Mouse (Mus musculus): ENCODE results near the gene Fam189a2.

The Fam189a2 gene

GRCm38 (mm10) chr19:23960831-23961447, 69.9 kb downstream of the Fam189a2 start:
- ChIA-PET CTCF (interaction anchor here (0.6 to 2.9 kb wide), 17 partner anchors 15 to 610 kb away, joined by 3 to 13 read pairs (median 4); partner anchors contain the start of gene Apba1 (in 1 of the 4)), POLR2A (interaction anchor here (0.7 to 1.4 kb wide), 6 partner anchors 15 to 203 kb away, joined by 3 to 5 read pairs (median 3); partner anchors contain the start of gene Apba1 (in 1 of the 4))

GRCm38 (mm10) chr19:23960275-23960674, 70.5 kb downstream of the Fam189a2 start:
- POLR2A ChIA-PET: interaction anchor here in 3 of 4 experiments (0.6 to 1.0 kb wide), 4 partner anchors 61 to 1044 kb away, joined by 3 read pairs; partner anchors contain the start of gene Apba1 (in 1 of the 3)

GRCm38 (mm10) chr19:23959870-23960269, 70.9 kb downstream of the Fam189a2 start:
- POLR2A ChIA-PET: interaction anchor here in 2 of 4 experiments (0.6 to 1.0 kb wide), 5 partner anchors 61 to 1044 kb away, joined by 3 to 4 read pairs (median 3); partner anchors contain the start of gene Apba1 (in 1 of the 2)
- CTCF ChIA-PET: interaction anchor here in 3 of 4 experiments (0.6 to 2.9 kb wide), 20 partner anchors 8 to 481 kb away, joined by 3 to 10 read pairs (median 4); partner anchors contain the start of gene Apba1 (in 1 of the 3)

More at GRCm38 (mm10) chr19:23960275-23960674, 70.5 kb downstream of the Fam189a2 start:
- CTCF ChIA-PET: interaction anchor here in 3 of 4 experiments (0.6 to 2.9 kb wide), 13 partner anchors 14 to 394 kb away, joined by 3 to 10 read pairs (median 5); partner anchors contain the start of gene Apba1 (in 1 of the 3)

DNA sequence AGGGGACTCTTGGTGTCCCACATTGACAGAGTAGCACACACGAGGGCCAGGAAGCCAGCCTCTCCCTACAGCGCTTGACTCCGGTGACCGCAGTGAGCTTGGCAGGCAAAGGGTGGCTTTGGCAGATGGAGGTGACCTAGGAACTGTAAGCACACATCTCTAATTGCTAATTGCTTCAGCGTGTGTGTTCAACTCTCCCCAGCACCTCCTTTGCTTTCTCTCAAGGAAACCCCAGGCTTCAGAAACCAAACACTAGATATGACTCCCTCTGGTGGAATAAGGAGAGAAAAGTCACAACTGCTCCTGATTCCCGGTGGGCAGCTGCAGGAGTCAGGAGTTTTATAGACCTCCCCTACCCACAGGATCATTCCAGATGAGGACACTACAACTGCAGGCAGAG, 71.9 kb downstream of the Fam189a2 start:
- POLR2A ChIA-PET: interaction anchor here in 1 of 4 experiments (0.6 to 2.0 kb wide), 3 partner anchors 9 to 235 kb away, joined by 3 to 5 read pairs (median 4); no protein-coding TSS in a partner anchor
- CTCF ChIA-PET: interaction anchor here (0.6 to 2.9 kb wide), 13 partner anchors 9 to 1428 kb away, joined by 3 to 10 read pairs (median 3); partner anchors contain the start of gene Apba1 (in 1 of the 4)

GRCm38 (mm10) chr19:23957563-23957962, 73.3 kb downstream of the Fam189a2 start:
- ChIA-PET CTCF (interaction anchor here in 2 of 4 experiments (1.4 to 2.8 kb wide), 4 partner anchors 11 to 200 kb away, joined by 5 to 10 read pairs (median 8); partner anchors contain the start of gene Apba1 (in 2 of the 2)), POLR2A (interaction anchor here in 3 of 4 experiments (0.9 to 3.4 kb wide), 16 partner anchors 10 to 882 kb away, joined by 3 to 22 read pairs (median 6); partner anchors contain the start of genes Apba1 (in 1 of the 3), Fam189a2 (in 1 of the 3), Fxn (in 1 of the 3) and Tjp2 (in 1 of the 3))

GRCm38 (mm10) chr19:23956299-23956975, 74.4 kb downstream of the Fam189a2 start:
- POLR2A ChIA-PET: interaction anchor here (0.5 to 3.4 kb wide), 77 partner anchors 8 to 1679 kb away, joined by 3 to 22 read pairs (median 4); partner anchors contain the start of genes Fam189a2 (in 3 of the 4), Apba1 (in 1 of the 4), Fxn (in 1 of the 4) and Klf9 (in 1 of the 4)
- CTCF ChIA-PET: interaction anchor here in 3 of 4 experiments (0.5 to 2.8 kb wide), 20 partner anchors 9 to 509 kb away, joined by 3 to 10 read pairs (median 4); partner anchors contain the start of genes Apba1 (in 2 of the 3) and Mamdc2 (in 1 of the 3)

- CTCF ChIA-PET: interaction anchor here in 2 of 4 experiments (0.6 to 2.8 kb wide), 5 partner anchors 10 to 326 kb away, joined by 3 to 10 read pairs (median 3); partner anchors contain the start of gene Apba1 (in 1 of the 2)
- POLR2A ChIA-PET: interaction anchor here in 3 of 4 experiments (0.5 to 3.4 kb wide), 29 partner anchors 8 to 820 kb away, joined by 3 to 22 read pairs (median 5); partner anchors contain the start of genes Apba1 (in 1 of the 3), Fam189a2 (in 1 of the 3), Fxn (in 1 of the 3) and Klf9 (in 1 of the 3)
These were observed 75.4 kb downstream of the Fam189a2 start for GRCm38 (mm10) chr19:23955461-23955860.

GRCm38 (mm10) chr19:23948301-23949000, 82.4 kb downstream of the Fam189a2 start:
- ChIA-PET CTCF (interaction anchor here in 3 of 4 experiments (0.6 to 1.5 kb wide), 4 partner anchors 11 to 190 kb away, joined by 3 to 6 read pairs (median 3); no protein-coding TSS in a partner anchor), POLR2A (interaction anchor here in 3 of 4 experiments (0.6 to 2.2 kb wide), 7 partner anchors 8 to 157 kb away, joined by 3 to 8 read pairs (median 3); no protein-coding TSS in a partner anchor)

- ChIA-PET CTCF (interaction anchor here in 3 of 4 experiments (0.6 to 1.5 kb wide), 4 partner anchors 12 to 190 kb away, joined by 3 to 6 read pairs (median 3); no protein-coding TSS in a partner anchor), POLR2A (interaction anchor here in 3 of 4 experiments (0.6 to 2.2 kb wide), 6 partner anchors 8 to 157 kb away, joined by 3 to 8 read pairs (median 4); no protein-coding TSS in a partner anchor)
These were observed 82.9 kb downstream of the Fam189a2 start for GRCm38 (mm10) chr19:23947871-23948270.

DNA sequence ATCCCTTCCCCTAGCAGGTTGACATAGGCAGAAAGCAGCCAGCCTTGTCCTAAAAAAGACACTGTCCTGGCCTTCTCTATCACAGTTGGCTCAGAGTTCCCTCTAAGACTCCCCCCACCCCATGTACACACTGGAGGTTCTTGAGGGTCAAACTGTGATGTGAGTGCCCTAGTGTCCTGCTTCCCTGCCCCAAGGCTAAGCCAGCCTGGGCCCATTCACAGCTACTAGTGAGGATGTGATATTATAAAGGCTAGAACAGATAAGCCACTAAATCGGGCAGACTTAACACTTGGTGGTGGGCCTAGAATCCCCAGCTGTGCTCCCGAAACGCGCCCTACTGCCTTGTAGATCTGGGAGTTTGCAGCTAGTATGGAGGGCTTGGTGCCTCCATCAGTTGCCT, 84.1 kb downstream of the Fam189a2 start:
- ChIA-PET CTCF (interaction anchor here in 1 of 4 experiments (1.0 kb wide), 1 partner anchor 14 kb away, joined by 5 read pairs; no protein-coding TSS in a partner anchor), POLR2A (interaction anchor here in 2 of 4 experiments (1.2 to 2.9 kb wide), 3 partner anchors 9 to 10 kb away, joined by 4 to 19 read pairs (median 8); no protein-coding TSS in a partner anchor)

GRCm38 (mm10) chr19:23946026-23946685, 84.7 kb downstream of the Fam189a2 start:
- ChIA-PET CTCF (interaction anchor here in 1 of 4 experiments (1.0 kb wide), 1 partner anchor 14 kb away, joined by 5 read pairs; no protein-coding TSS in a partner anchor), POLR2A (interaction anchor here in 2 of 4 experiments (1.2 to 2.9 kb wide), 2 partner anchors 10 to 11 kb away, joined by 4 to 19 read pairs; no protein-coding TSS in a partner anchor)

- ChIA-PET CTCF (interaction anchor here in 1 of 4 experiments (0.6 kb wide), 1 partner anchor 316 kb away, joined by 5 read pairs; no protein-coding TSS in a partner anchor), POLR2A (interaction anchor here in 2 of 4 experiments (0.8 to 1.8 kb wide), 5 partner anchors 9 to 44 kb away, joined by 3 to 9 read pairs (median 3); no protein-coding TSS in a partner anchor)
These were observed 87.9 kb downstream of the Fam189a2 start for GRCm38 (mm10) chr19:23942886-23943285.

DNA sequence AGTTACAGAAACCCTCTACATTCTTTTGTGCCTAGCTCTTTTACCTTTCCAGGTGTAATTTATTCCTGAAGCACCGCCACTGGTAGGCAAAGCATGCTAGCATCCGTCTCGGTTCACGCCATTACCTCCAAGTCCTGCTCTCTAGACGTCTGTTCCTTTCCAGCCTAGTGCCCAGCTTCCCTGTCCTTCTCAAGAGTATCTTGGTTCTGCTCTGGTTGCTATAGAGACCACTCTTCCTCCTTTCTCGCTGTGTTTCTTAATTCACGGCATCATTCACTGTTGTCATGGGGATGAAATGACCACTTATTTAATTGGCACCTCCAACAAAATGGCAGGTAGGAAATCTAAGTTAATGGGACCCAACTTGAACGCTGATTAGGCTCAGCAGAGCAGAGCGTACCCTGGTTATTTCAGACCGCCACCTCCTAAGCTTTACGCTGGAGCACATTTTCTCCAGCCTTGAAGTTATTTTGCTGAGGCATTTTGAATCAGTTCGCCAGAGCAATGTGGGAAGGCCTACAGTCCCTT, 89.3 kb downstream of the Fam189a2 start:
- CTCF ChIA-PET: no interaction called here
- POLR2A ChIA-PET: interaction anchor here in 3 of 4 experiments (0.7 to 1.9 kb wide), 4 partner anchors 11 to 22 kb away, joined by 3 to 10 read pairs (median 5); no protein-coding TSS in a partner anchor

- ChIA-PET POLR2A (no interaction called here), CTCF (interaction anchor here in 1 of 4 experiments (1.0 kb wide), 1 partner anchor 172 kb away, joined by 4 read pairs; the partner anchor contains the start of gene Apba1)
These were observed 100.0 kb downstream of the Fam189a2 start for GRCm38 (mm10) chr19:23930826-23931225.

DNA sequence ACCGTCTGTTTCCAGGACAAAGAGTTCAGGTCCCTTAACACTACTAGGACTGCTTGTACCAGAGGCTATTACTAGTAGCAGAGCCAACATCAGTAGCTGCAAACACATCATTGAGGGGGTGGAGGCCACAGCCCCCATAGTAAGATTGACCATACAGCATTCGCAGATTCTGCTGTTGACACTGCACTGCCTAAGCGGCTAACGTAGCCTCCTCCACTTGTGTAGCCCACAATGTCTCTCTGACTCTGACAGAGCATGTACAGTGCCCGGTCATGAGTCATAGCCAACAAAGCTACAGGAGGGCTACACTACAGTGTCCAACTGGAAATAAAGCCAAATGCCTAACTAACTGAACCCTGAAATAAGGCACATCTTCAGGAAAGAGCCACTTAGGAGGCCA, 105.3 kb downstream of the Fam189a2 start:
- CTCF ChIA-PET: no interaction called here

DNA sequence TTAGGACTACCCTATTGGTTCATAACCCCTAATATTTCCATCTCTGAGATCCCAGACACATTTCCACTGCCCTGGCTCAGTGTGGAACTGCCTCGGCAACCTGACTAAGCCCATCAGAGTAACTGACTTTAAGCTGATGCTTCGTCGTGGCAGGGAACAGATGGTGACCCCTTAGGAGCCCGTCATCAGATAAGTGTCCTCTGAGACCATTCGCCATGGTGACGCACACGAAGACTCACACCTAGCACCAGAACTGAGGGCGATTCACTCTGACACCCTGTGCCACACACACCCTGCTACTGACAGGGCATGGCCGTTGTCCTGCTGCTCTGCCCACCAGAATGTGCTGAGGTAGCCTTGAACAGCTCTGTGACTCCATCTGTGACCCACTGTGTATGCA, 106.0 kb downstream of the Fam189a2 start:
- POLR2A ChIA-PET: no interaction called here

More for the DNA sequence above, 105.3 kb downstream of the Fam189a2 start:
- POLR2A ChIA-PET: no interaction called here

More for the DNA sequence above, 106.0 kb downstream of the Fam189a2 start:
- CTCF ChIA-PET: interaction anchor here in 1 of 4 experiments (0.6 kb wide), 1 partner anchor 348 kb away, joined by 3 read pairs; no protein-coding TSS in a partner anchor
